ENCODE assay signal across 18 mouse cellular contexts in genomic region chr10:115473213-115473961, GRCm38 (mm10).
"Had no signal": no experiment of that assay in that cellular context is flagged by ENCODE, and none has a peak within 500 bp of the region (broad histone marks: within the 10 kb centered on the region; RNA-seq: fewer than 3 reads in every experiment).

No protein-coding gene starts in this region.

- DNase-seq: kidney, postnatal 14 days; layer of hippocampus, postnatal 36 days; liver; liver, embryonic 13.5 days; liver, postnatal 0 days; lung, postnatal 14 days; right cerebral cortex, postnatal 14 days; thymus, adult 2 months; thymus, postnatal 25 days had no signal

- H3K27me3 ChIP-seq: liver, embryonic 13.5 days; lung, embryonic 15.5 days had no signal

- H3K4me3 ChIP-seq: limb, embryonic 12.5 days; liver, embryonic 13.5 days; lung, embryonic 15.5 days; megakaryocyte, embryonic 14.5 days; neural tube, embryonic 13.5 days had no signal

- H3K27ac ChIP-seq: limb, embryonic 12.5 days; liver, embryonic 13.5 days; lung, embryonic 15.5 days; macrophage; neural tube, embryonic 13.5 days had no signal

- ATAC-seq: inflammation-experienced regulatory T-cells, adult 6 months; intestine, postnatal 0 days; liver, postnatal 0 days; midbrain, embryonic 16.5 days had no signal

- H3K36me3 ChIP-seq: limb, embryonic 12.5 days; liver, embryonic 13.5 days; lung, embryonic 15.5 days; neural tube, embryonic 13.5 days had no signal

- H3K4me1 ChIP-seq: liver, embryonic 13.5 days had no signal

- H3K9ac ChIP-seq: limb, embryonic 12.5 days; liver, embryonic 13.5 days; liver, postnatal 0 days; lung, embryonic 15.5 days; neural tube, embryonic 13.5 days had no signal

- H3K9me3 ChIP-seq: liver, embryonic 13.5 days; lung, embryonic 15.5 days; neural tube, embryonic 13.5 days had no signal

- H3K4me2 ChIP-seq: limb, embryonic 12.5 days; liver, embryonic 13.5 days; lung, embryonic 15.5 days; midbrain, embryonic 11.5 days; neural tube, embryonic 13.5 days had no signal
